Mouse (Mus musculus) CD8-positive naive resting alpha-beta T cell, adult 57 days (primary cell): Measurements from ENCODE around the gene Dpp3. TPM values are rescaled to one million over a fixed set of nuclear protein-coding genes. Genes with fewer than 3 reads are reported as not detected.

Source experiments
- total RNA-seq: library from RNA; stranded (reverse); gene quantifications from one replicate; pipeline ENCODE4 v1.2.4, GENCODE M21; 2023

Dpp3 gene
- total RNA-seq = 66.5 TPM

DNA sequence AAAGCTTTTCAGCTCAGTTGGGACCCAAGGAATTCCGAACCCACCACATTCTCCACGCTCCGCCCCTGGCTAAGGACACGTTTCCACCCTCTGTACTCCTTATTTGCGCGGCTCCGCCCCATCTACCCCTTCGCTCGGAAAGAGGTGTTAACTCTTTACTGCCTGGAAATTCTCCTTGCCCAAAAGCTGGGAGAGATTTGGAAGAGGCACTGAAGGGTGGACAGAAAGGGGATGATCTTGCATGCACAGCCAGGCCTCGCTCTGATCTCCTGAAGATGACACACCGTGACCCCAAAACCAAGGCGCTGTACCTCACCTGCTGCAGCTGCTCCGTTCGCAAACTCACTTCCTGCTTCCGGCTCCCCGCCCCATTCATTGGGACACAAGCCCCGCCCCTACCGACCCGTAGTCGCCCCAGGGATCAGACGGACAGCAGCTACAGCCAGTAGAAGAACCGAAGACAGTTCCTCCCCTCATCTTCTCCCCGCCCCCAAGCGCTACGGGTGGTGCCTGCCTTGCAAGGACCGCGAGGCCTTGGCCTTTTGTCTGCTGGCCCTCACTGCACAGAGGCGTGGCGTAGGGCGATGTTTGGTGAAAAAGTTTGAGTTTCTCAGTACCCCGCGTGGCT is at the start of gene Dpp3:
Dpp3 (minus strand) TSS at position 384 of the 628 bp plus-strand sequence.

DNA sequence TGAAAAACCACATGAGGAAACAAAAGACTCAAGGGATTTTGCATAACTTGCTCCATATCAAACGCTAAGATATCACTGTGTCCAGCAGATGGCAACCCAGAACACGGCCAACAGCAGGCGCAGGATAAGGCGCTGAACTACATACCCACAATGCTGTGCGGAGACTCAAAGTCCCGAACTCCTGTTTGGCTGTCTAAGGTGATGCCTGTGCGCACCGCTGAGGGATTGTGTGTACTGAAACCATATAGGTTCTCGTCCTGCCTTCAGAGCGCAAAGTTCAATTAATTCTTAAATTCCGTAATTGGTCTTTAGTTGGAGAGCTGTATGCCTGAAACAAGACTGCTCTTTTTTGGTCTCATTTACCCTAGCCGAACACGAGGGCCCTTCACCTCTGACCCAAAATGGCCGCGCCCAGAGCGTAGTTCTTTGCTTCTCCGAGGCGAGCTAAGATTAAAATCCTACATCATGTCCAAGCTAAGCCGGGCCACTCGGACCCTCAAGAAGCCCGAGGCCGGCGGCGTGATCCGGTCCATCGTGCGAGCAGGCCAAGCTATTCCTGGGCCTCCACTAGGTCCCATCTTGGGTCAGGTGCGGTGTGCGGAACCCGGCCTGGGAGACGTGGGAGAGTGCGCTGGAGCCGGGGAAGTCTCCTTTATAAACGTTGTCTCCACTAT is 34.0 kb upstream of the Dpp3 start, which contains the start of gene Mrpl11:
Mrpl11 (plus strand) TSS at position 220 of the 674 bp plus-strand sequence.

DNA sequence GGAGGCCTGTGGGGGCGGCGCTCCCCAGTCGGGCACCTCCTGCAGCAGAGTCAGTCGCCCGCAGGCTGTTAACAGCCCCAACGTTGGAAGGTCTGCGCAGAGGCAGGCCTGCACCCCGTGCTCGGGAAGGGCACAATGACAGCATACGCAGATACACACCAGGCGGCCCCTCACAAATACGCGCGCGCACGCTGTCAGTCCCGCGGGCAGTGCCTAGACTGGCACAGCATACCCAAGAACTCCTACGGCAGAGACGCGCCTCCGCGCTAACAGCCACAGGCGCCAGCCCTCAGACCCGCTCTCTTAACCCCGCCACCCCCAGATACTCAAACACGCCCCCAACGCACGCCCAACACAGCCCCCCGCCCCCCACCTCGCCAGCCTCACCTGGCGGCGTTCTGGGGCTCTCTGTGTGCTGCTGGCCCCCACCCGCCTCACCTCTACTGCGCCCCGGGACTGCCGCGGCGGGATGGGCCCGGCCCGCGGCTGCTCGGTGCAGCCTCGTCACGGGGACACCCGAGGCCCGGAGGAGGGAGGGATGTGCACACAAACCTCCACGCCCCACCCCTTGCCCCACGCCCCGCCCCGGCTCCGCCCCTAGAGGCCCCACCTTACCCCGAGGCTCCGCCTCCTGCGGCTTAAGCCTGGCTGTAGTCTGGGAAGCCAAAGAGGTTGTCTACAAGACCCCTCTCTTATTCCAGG is 14.6 kb upstream of the Dpp3 start, which contains the start of gene Peli3:
Peli3 (minus strand) TSS at position 577 of the 702 bp plus-strand sequence.

DNA sequence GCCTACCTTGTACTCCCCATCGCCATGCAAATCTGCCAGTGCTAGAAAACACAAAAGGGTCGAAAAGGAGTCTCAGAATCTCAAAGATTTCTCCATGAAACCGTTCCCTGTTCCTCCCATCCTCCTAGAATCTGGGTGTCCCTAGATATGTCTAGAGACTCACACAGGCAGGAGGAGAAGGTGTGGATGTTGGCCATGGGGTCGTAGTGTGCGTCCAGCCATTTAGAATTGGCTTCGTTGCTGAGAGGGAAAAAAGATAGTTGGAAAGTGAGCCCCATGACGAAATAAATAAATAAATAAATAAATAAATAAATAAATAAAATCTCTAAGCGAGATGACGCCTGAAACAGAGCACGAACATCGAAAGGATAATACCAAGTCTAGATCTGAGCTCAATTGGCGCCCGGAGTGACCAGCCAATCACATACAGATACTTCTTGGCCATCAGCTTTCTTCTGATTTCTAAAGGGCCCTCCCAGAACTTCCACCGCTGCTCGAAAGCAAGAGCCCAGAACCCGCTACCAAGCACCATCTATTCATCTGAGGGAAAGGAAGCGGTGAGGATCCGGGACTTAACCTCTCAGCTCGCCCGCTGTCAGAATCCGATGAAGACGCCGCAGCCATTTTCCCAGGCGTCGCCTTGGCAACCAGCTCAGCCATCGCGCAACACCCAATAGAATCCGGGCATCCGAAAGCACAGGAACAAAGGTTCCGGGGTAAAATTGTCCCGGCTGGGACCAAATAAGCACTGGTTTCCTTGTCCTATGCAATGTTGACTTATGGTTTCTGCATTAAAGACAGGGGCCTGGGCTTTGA is 21.9 kb downstream of the Dpp3 start, which contains the start of gene Bbs1:
Bbs1 (minus strand) TSS at position 650 of the 816 bp plus-strand sequence.

DNA sequence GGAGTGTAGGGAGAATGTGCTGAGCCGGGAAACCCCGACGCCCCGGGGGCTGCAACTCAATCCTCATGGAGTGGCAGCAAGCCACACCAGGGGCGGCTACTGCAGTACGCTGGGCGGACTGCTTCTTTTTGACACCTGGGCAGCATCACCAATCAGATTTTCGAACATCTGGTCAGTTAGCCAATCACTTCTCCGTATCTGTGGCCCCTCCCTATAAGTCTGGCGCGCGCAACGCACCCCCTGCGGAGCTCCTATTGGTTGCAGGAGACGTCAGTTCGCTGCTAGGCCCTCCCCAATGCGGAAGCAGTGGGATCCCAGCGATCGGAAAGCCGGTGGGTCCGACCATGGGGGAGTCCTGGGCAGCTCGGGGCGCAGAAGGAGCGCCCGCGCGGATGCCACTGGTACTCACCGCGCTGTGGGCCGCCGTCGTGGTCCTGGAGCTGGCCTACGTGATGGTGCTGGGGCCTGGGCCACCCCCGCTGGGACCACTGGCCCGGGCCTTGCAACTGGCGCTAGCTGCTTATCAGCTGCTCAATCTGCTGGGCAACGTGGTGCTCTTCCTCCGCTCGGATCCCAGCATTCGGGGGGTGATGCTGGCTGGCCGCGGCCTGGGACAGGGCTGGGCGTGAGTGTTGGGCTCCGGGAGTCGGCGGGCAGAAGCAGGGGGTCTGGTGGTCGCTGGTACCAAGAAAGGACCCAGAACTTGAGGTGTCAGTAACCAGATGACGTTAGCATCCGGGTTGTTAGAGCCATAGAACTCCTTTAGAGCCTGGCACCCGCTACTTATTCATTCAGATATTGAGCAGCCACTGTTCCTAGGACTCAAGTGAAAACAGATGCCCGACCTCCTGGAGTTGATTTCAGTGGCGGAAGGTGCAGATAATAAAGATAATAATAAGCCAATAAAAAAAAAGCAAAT is 49.4 kb downstream of the Dpp3 start, which contains the start of gene Zdhhc24:
Zdhhc24 (plus strand) TSS at position 264 of the 919 bp plus-strand sequence.

DNA sequence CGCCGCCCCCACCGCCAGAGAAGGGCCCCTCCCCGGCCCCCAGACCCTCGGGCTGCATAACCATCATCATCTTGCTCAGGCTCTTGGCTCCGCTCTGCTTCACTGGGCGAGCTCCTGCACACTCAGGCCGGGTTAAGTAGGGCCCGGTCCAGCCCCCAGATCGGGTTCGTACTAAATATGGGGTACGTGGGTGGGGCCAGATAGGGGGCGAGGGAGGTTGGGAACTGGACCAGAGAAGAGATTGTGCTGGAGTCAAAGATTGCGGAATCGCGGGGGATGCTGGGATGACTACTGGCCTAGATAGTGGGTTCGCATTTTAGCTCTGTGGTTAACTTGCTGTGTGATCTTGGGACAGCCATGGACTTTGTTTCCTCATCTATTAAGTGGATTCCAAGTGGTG is 50.3 kb downstream of the Dpp3 start, which contains the start of gene Actn3:
Actn3 (minus strand) TSS at position 125 of the 400 bp plus-strand sequence.

Other genes starting within 250 kb of the Dpp3 start
- not detected for gene Gm960, start 229.6 kb downstream of the Dpp3 start, total RNA-seq
- not detected for gene Sptbn2, start 217.1 kb downstream of the Dpp3 start, total RNA-seq
- gene Rbm4b, start 171.8 kb downstream of the Dpp3 start, total RNA-seq = 22.8 TPM
- 80.8 TPM for gene Rbm4, start 134.4 kb downstream of the Dpp3 start, total RNA-seq
- 35.5 TPM for gene Gm21992, start 116.7 kb downstream of the Dpp3 start, total RNA-seq
- gene Rbm14, start 116.7 kb downstream of the Dpp3 start, total RNA-seq = 76.2 TPM
- 45.2 TPM for gene Ccs, start 89.0 kb downstream of the Dpp3 start, total RNA-seq
- gene Ccdc87, start 88.9 kb downstream of the Dpp3 start, total RNA-seq = not detected
- gene Ctsf, start 73.2 kb downstream of the Dpp3 start, total RNA-seq = 3.5 TPM
- gene Actn3, start 50.4 kb downstream of the Dpp3 start, total RNA-seq = 0.21 TPM
- gene Zdhhc24, start 49.6 kb downstream of the Dpp3 start, total RNA-seq = 5.0 TPM
- 2.1 TPM for gene Bbs1, start 21.7 kb downstream of the Dpp3 start, total RNA-seq
- 1.2 TPM for gene Peli3, start 14.8 kb upstream of the Dpp3 start, total RNA-seq
- 27.2 TPM for gene Mrpl11, start 33.9 kb upstream of the Dpp3 start, total RNA-seq
- 1.6 TPM for gene Npas4, start 62.0 kb upstream of the Dpp3 start, total RNA-seq
- gene Slc29a2, start 95.6 kb upstream of the Dpp3 start, total RNA-seq = 4.4 TPM
- gene B4gat1, start 110.5 kb upstream of the Dpp3 start, total RNA-seq = 4.3 TPM
- gene AC124502.3, start 110.6 kb upstream of the Dpp3 start, total RNA-seq = 1.2 TPM
- gene Brms1, start 113.1 kb upstream of the Dpp3 start, total RNA-seq = 60.1 TPM
- 4.6 TPM for gene Rin1, start 122.2 kb upstream of the Dpp3 start, total RNA-seq
- not detected for gene Cd248, start 139.8 kb upstream of the Dpp3 start, total RNA-seq
- gene Tmem151a, start 157.2 kb upstream of the Dpp3 start, total RNA-seq = not detected
- gene Yif1a, start 160.3 kb upstream of the Dpp3 start, total RNA-seq = 26.5 TPM
- 0.92 TPM for gene Cnih2, start 170.2 kb upstream of the Dpp3 start, total RNA-seq
- gene Rab1b, start 178.8 kb upstream of the Dpp3 start, total RNA-seq = 90.0 TPM
- 27.5 TPM for gene Klc2, start 190.3 kb upstream of the Dpp3 start, total RNA-seq